Mouse (Mus musculus) kidney, embryonic 16.5 days (tissue): ENCODE results near the gene Gm2000. TPM values are rescaled to one million over a fixed set of nuclear protein-coding genes. Genes with fewer than 3 reads are reported as not detected.

Experiments
- ATAC-seq: fragments of 200-750 bp; cut with Nextera tagmentation; 2 replicates; pipeline ENCODE4 v1.8.0; 2017; ENCODE audit warnings: moderate TSS enrichment; ENCODE audit not compliant: low FRiP score, low TSS enrichment
- H3K27ac ChIP-seq: fragments of 300-500 bp; sonication (generic); 2 replicates; pipeline ENCODE4 v1.5.1; 2014; ENCODE audit warnings: low read length
- H3K27me3 ChIP-seq: fragments of 300-500 bp; sonication (generic); 2 replicates; pipeline ENCODE4 v1.6.1; 2014; ENCODE audit warnings: low read length, control low read depth, mixed read lengths; ENCODE audit not compliant: insufficient read depth
- H3K36me3 ChIP-seq: fragments of 300-500 bp; sonication (generic); 2 replicates; pipeline ENCODE4 v1.6.1; 2014; ENCODE audit warnings: low read length, control low read depth, mixed read lengths; ENCODE audit not compliant: insufficient read depth
- H3K4me1 ChIP-seq: fragments of 300-500 bp; sonication (generic); 2 replicates; pipeline ENCODE4 v1.6.1; 2014; ENCODE audit warnings: low read length, control low read depth, mixed read lengths; ENCODE audit not compliant: insufficient read depth
- H3K4me2 ChIP-seq: fragments of 300-500 bp; sonication (generic); replicated peaks from 2 replicates; pipeline ENCODE4 v1.6.1; 2014; ENCODE audit warnings: low read depth, low read length
- H3K4me3 ChIP-seq: fragments of 300-500 bp; sonication (generic); 2 replicates; pipeline ENCODE4 v1.5.1; 2014; ENCODE audit warnings: mild to moderate bottlenecking, low read length
- H3K9ac ChIP-seq: fragments of 300-500 bp; sonication (generic); replicated peaks from 2 replicates; pipeline ENCODE4 v1.6.1; 2014; ENCODE audit warnings: low read length
- H3K9me3 ChIP-seq: fragments of 300-500 bp; sonication (generic); 2 replicates; pipeline ENCODE4 v1.6.1; 2016; ENCODE audit warnings: low read length, control low read depth
- WGBS: fragments of 180-500 bp; shearing (Covaris S2); extraction: QIAGEN DNeasy Blood & Tissue Kit; methylation state at CpG from one replicate; pipeline ENCODE4 v1.1.7; 2014; 5-methylcytosine and 5-hydroxymethylcytosine counted together
- polyA plus RNA-seq: library from polyadenylated mRNA; unstranded; fragments of >200 nt; fragmentation: Nextera tagmentation; extraction: Ambion mirVana; gene quantifications from 2 replicates; pipeline ENCODE4 v1.2.1, GENCODE M21; 2015

Gene Gm2000
- 847 and 848 TPM in 2 replicates for polyA plus RNA-seq

- no peaks in the 10 kb centered on the region for H3K36me3 ChIP-seq
- no peak within 1 kb of the TSS for H3K27ac ChIP-seq
- no peak within 1 kb of the TSS for H3K4me3 ChIP-seq
- H3K4me1 ChIP-seq = no peaks in the 10 kb centered on the region
- 0 out of 2 replicates have a peak, but pooled peaks cover 2% of the 10 kb centered on the region for H3K9me3 ChIP-seq
- 88% methylated on average over 8 of the region's 8 CpGs for WGBS
- no peak within 1 kb of the TSS for H3K9ac ChIP-seq
- no peak for ATAC-seq
- no peaks in the 10 kb centered on the region for H3K27me3 ChIP-seq
- no peak within 1 kb of the TSS for H3K4me2 ChIP-seq
These were observed at the start of gene Gm2000 for GRCm38 (mm10) chr1:156365740-156366139. Gene Gm2000, plus strand, starts transcription at chr1:156366040.

- Histone ChIP-seq H3K36me3 (no peaks in the 10 kb centered on the region), H3K4me1 (no peaks in the 10 kb centered on the region), H3K4me2 (no peak overlapping the region), H3K9me3 (no peaks in the 10 kb centered on the region), H3K27me3 (no peaks in the 10 kb centered on the region), H3K4me3 (no peak overlapping the region), H3K27ac (no peak overlapping the region), H3K9ac (no peak overlapping the region)
- 83% methylated on average over 9 of the region's 9 CpGs for WGBS
- ATAC-seq = no peak
These were observed 42.7 kb upstream of the Gm2000 start for GRCm38 (mm10) chr1:156323126-156323525.

- Histone ChIP-seq H3K4me1 (no peaks in the 10 kb centered on the region), H3K9me3 (no peaks in the 10 kb centered on the region), H3K4me2 (no peak overlapping the region), H3K9ac (no peak overlapping the region), H3K4me3 (no peak overlapping the region), H3K27ac (no peak overlapping the region), H3K36me3 (no peaks in the 10 kb centered on the region), H3K27me3 (no peaks in the 10 kb centered on the region)
- no peak for ATAC-seq
- 68% methylated on average over 4 of the region's 4 CpGs for WGBS
These were observed 25.0 kb upstream of the Gm2000 start for GRCm38 (mm10) chr1:156340847-156341246.

GRCm38 (mm10) chr1:156344433-156344832 is 21.4 kb upstream of the Gm2000 start:
- Histone ChIP-seq H3K4me3 (no peak overlapping the region), H3K27me3 (no peaks in the 10 kb centered on the region), H3K36me3 (no peaks in the 10 kb centered on the region), H3K4me2 (no peak overlapping the region), H3K9me3 (no peaks in the 10 kb centered on the region), H3K4me1 (no peaks in the 10 kb centered on the region), H3K27ac (no peak overlapping the region), H3K9ac (no peak overlapping the region)
- no peak for ATAC-seq
- WGBS = 68% methylated on average over 4 of the region's 4 CpGs

- Histone ChIP-seq H3K27me3 (no peaks in the 10 kb centered on the region), H3K4me3 (no peak overlapping the region), H3K9ac (no peak overlapping the region), H3K4me2 (no peak overlapping the region), H3K36me3 (no peaks in the 10 kb centered on the region), H3K4me1 (no peaks in the 10 kb centered on the region), H3K9me3 (no peaks in the 10 kb centered on the region), H3K27ac (no peak overlapping the region)
- ATAC-seq = no peak
- WGBS = 83% methylated on average over 4 of the region's 4 CpGs
These were observed 20.2 kb upstream of the Gm2000 start for GRCm38 (mm10) chr1:156345633-156346032.

GRCm38 (mm10) chr1:156349031-156349430 is 16.8 kb upstream of the Gm2000 start:
- Histone ChIP-seq H3K27me3 (no peaks in the 10 kb centered on the region), H3K4me2 (no peak overlapping the region), H3K9ac (no peak overlapping the region), H3K27ac (no peak overlapping the region), H3K4me1 (no peaks in the 10 kb centered on the region), H3K36me3 (no peaks in the 10 kb centered on the region), H3K4me3 (no peak overlapping the region), H3K9me3 (no peaks in the 10 kb centered on the region)
- no peak for ATAC-seq
- whole genome bisulfite sequencing = 77% methylated on average over 4 of the region's 4 CpGs

DNA sequence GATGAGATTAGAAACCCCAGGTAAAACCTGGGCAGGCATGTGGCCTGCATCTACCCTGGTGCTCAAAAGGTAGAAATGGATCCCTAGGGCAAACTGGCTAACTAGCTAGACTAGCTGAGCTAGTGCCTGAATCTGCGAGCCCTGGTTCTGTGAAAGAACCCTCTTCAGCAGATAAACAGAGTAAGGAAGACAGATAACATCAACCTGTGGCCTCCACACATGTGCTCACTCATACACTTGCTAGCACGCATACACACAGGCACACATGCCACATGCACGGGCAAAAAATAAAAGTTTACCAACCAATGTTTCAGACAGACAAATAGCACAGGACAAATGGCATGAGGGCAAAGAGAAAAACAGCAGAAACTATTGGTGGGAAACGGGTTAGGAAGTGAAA is 15.4 kb upstream of the Gm2000 start:
- Histone ChIP-seq H3K27me3 (no peaks in the 10 kb centered on the region), H3K27ac (no peak overlapping the region), H3K36me3 (no peaks in the 10 kb centered on the region), H3K4me2 (no peak overlapping the region), H3K9me3 (no peaks in the 10 kb centered on the region), H3K9ac (no peak overlapping the region), H3K4me3 (no peak overlapping the region), H3K4me1 (no peaks in the 10 kb centered on the region)
- no peak for ATAC-seq
- 87% methylated on average over 4 of the region's 4 CpGs for WGBS

- Histone ChIP-seq H3K27me3 (no peaks in the 10 kb centered on the region), H3K4me2 (no peak overlapping the region), H3K36me3 (no peaks in the 10 kb centered on the region), H3K27ac (no peak overlapping the region), H3K9ac (no peak overlapping the region), H3K9me3 (no peaks in the 10 kb centered on the region), H3K4me1 (no peaks in the 10 kb centered on the region), H3K4me3 (no peak overlapping the region)
- 81% methylated on average over 2 of the region's 2 CpGs for WGBS
- no peak for ATAC-seq
These were observed 13.4 kb upstream of the Gm2000 start for GRCm38 (mm10) chr1:156352466-156352865.

DNA sequence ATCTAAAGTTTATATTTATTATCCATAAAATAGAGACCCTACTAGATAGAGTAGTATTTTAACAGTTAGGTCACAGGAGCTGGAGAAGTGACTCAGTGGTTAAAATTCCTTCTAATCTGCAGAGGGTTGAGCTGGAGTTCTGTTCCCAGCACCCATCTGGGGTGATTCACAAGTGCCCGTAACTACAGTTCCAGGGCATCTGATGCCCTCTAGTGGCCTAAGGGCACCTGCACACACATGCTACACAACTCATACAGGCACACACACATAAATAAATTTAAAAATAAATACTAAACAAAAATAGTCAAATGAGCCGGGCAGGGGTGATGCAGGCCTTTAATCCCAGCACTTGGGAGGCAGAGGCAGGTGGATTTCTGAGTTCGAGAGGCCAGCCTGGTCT is 15.4 kb downstream of the Gm2000 start:
- Histone ChIP-seq H3K9ac (no peak overlapping the region), H3K9me3 (no peaks in the 10 kb centered on the region), H3K4me3 (no peak overlapping the region), H3K27me3 (no peaks in the 10 kb centered on the region), H3K4me2 (no peak overlapping the region), H3K4me1 (no peaks in the 10 kb centered on the region), H3K27ac (no peak overlapping the region), H3K36me3 (no peaks in the 10 kb centered on the region)
- 93% methylated on average over 3 of the region's 3 CpGs for WGBS
- no peak for ATAC-seq

DNA sequence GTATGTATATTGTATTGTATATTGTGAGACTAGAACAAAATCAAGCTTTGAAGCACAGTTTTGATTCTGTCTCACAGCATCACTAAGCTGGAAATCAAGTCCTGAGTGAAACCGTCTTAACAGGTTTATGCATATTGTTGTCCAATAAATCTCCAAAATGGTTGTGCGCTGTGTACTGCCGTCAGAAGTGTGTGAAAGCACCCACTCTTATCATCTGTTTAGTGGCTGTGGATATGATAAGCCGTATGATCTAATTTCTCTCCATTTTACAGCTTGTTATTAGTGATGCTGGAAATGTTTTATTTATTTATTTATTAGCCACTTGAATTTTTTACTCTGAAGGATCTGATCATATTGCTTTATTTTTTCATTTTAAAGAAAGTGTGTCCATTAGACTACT is 20.4 kb downstream of the Gm2000 start:
- H3K27me3 ChIP-seq = no peaks in the 10 kb centered on the region
- no peaks in the 10 kb centered on the region for H3K9me3 ChIP-seq
- H3K4me3 ChIP-seq = no peak overlapping the region
- no peak overlapping the region for H3K4me2 ChIP-seq
- WGBS = 87% methylated on average over 4 of the region's 4 CpGs
- no peaks in the 10 kb centered on the region for H3K36me3 ChIP-seq
- no peak for ATAC-seq
- H3K27ac ChIP-seq = no peak overlapping the region
- H3K4me1 ChIP-seq = no peaks in the 10 kb centered on the region
- H3K9ac ChIP-seq = no peak overlapping the region

GRCm38 (mm10) chr1:156386880-156387279 is 21.0 kb downstream of the Gm2000 start:
- 73% methylated on average over 3 of the region's 3 CpGs for WGBS
- H3K4me2 ChIP-seq = no peak overlapping the region

More at GRCm38 (mm10) chr1:156386880-156387279, 21.0 kb downstream of the Gm2000 start:
- Histone ChIP-seq H3K4me3 (no peak overlapping the region), H3K9me3 (no peaks in the 10 kb centered on the region), H3K9ac (no peak overlapping the region), H3K27ac (no peak overlapping the region), H3K36me3 (no peaks in the 10 kb centered on the region), H3K4me1 (no peaks in the 10 kb centered on the region), H3K27me3 (no peaks in the 10 kb centered on the region)
- ATAC-seq = no peak
